Mouse (Mus musculus): ENCODE measurements around the gene Wnt3.

The Wnt3 gene

DNA sequence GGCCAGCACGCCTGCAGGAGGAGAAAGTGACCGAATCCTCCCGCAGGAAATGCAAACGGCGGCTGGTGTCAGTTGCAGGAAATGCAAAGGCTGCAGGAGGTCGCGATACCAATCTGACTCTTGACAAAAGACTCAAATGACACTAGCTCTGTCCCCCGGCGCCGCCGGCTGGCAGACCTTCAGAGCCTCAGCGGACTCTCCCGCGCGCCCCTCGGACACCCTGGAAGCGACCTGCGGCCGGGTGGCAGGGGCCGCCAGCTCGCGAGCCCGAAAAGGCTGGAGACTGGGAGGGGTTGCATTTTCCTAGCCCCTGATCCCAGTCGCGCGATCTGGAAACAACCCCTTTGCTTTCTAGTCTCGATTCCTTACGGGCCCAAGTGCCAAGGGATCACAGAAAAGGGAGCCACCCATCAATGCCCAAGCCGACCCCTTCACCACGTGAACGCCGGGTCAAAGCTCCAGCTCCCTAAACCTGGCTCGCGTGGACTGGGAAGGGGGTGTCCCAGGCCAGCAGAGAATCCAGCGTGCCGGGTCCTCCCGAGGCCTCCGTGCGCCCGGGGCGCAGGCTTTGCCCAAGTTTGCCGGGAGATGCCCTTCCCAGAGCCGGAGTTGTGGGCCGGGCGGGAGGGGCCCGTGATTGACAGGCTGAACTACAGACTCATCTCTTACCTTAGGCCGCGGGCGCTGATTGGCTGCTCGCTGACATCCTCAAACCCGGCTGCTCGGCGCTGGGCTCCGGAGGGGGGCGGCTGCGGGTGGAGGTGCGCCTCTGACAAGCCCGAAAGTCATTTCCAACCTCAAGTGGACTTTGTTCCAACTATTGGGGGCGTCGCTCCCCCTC lies at the start of gene Wnt3:
Gene Wnt3 (plus strand): TSS at position 764 of the 841 bp plus-strand sequence.
- in situ Hi-C loops (cut with MboI; ENCODE audit: unreplicated experiment in 2 of 2), result no loop called here

DNA sequence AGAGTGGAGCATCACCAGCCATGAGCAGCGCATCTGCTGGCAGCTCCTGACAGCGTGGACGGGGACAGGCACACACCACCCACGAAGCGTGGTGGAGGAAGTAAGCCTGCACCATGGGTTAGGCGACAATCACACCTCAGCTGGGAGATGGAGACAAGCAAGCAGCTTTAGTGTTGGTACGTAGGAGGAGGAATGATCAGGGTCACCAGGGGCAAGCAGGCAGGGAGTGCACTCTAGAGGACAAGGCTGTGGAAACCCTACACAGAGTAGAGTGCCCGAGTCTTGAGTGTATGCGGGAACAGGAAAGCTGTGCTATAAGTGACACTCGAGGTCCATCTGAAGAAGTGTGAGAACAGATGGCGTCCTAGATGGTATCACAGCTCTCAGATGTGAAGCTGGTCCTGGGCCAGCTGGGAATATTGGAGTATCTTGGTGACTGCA lies 49.6 kb upstream of the Wnt3 start:
- in situ Hi-C loops (cut with MboI; ENCODE audit: unreplicated experiment in 2 of 2), result no loop called here

DNA sequence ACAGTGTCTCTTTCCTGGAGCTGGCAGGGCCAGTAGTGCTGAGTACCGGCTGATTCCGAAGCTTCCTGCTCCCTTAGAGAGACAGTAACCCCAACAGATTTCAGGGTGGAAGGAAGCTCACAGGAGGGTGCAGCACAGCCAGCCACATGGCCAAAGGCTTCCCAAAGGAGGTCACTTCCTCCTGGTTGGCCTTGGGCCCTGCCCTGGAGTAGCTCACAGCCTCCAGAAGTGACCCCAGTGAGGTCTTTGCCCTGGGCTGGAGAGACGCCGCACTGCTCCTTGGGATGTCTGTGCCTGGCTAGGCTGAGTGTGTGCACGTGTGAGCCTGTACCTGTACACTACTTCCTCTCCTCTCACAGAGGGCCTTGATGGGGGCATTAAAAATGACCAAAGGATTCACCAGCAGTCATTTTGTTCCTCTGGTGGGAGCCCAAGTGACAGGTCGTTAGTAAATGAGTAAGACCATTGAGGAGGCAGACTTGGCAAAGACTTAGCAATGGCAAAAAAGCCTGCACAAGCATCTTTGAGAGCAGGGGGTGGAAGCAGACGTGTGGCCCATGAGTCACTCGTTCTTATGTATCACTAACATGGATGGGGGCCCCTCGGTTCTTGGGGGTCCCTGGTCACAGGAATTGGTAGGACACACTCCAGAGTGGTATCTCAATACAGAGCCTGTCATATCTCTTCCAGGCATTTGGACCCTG lies 44.5 kb upstream of the Wnt3 start:
- in situ Hi-C loops (cut with MboI; ENCODE audit: unreplicated experiment in 2 of 2), result no loop called here

DNA sequence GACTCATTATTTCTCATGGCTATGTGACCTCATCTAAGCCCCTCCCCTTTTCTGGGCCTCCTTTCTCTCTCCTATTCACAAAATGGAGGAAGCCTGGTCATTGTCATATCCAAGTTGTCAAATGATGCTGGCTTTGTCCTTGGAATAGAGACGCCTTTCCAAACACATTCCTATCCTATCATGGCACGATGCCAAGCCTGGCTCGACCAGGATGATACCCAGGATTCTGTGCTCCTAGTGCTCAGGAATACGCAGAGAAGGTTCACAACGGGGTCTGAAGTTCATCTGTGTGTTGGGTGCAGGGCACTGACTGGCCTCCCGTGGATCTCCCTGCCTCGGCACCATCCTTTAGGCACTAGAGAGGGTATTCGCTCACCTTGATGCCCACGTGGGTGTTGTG lies 42.4 kb upstream of the Wnt3 start:
- in situ Hi-C loops (cut with MboI; ENCODE audit: unreplicated experiment in 2 of 2), result no loop called here

DNA sequence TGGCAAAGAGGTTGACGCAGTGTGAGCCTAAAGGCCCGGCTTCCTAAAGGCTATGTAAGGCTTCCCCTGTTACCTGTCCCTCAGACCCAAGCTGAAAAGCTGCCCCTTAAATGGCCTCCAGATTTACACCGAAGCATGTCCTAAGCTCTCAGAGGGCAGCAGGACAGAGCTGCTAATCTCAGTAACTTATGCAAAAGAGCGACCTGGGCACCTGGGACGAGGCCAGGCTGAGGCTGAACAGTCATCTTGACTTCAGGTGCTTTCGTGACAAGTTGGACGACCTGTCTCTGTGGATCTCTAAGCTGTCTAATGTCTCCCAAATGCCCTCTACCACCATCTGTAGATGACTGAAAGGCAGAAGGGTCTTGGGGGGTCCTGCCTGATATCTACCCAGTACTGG lies 41.6 kb upstream of the Wnt3 start:
- in situ Hi-C loops (cut with MboI; ENCODE audit: unreplicated experiment in 2 of 2), result no loop called here

DNA sequence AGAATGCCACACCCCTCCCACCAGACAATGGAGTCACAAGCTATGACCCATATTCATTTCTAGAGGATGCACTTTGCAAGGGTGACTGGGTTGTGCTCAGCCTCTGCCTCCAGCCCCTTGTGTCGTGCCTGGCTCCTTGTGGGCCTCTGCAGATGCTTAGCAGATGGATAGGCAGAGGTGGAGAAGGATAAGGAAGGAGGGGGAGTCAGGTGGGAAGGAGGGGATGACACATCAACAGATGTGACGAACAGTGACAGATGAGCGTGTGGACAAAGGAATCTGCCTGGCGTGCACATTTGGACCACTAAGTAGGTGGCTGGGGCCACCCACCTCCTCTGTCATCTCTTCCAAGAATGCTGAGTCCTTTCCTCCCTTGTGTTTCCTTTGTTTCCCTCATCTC lies 40.9 kb upstream of the Wnt3 start:
- in situ Hi-C loops (cut with MboI; ENCODE audit: unreplicated experiment in 2 of 2), result no loop called here

DNA sequence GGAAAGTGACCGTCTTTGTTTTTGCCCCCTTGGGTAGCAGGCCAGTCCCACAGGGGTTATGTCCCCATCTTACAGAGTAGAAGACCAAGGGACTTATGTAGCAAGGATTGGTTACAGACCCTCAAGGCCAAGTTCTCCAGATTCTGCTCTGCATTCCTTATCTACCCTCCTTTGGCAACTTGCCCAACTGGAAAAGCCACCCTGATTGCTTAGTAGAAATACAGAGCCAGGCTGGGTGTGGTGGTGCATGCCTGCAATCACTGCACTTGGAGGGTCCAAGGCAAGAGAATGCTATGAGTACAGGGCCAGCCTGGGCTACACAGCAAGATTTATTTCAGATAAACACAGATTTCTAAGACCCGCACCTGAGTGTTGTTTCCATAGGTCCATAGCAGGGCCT lies 40.0 kb upstream of the Wnt3 start:
- in situ Hi-C loops (cut with MboI; ENCODE audit: unreplicated experiment in 2 of 2), result no loop called here

DNA sequence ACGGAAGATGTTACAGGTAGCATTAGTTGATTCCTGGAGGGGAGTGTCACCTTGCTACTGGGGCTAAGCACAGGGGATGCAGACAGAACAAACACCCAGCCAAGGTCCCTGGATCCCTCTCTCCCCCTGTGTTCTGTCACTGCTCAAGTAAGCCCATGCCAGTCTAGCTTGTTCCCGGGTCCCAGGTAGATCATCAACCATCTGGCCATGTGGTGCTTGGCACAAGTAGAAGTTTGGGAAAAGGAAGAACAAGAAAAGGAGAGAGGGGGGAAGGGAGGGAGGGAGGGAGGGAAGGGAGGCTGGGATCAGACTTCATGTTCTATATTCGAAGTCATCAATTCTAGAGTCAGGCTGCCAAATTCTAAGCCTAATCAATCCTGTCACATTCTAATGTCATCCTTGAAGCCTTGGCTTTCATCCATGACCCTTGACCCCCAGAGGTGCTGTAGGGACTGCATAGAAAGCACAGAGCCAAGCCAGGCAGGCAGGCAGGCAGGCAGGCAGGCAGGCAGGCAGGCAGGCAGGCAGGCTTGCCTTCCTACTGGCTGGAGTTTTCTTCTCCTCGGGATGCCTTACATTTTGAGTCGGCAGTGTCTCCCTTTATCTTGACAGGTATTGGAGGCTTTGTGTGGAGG lies 39.4 kb upstream of the Wnt3 start:
- in situ Hi-C loops (cut with MboI; ENCODE audit: unreplicated experiment in 2 of 2), result no loop called here

DNA sequence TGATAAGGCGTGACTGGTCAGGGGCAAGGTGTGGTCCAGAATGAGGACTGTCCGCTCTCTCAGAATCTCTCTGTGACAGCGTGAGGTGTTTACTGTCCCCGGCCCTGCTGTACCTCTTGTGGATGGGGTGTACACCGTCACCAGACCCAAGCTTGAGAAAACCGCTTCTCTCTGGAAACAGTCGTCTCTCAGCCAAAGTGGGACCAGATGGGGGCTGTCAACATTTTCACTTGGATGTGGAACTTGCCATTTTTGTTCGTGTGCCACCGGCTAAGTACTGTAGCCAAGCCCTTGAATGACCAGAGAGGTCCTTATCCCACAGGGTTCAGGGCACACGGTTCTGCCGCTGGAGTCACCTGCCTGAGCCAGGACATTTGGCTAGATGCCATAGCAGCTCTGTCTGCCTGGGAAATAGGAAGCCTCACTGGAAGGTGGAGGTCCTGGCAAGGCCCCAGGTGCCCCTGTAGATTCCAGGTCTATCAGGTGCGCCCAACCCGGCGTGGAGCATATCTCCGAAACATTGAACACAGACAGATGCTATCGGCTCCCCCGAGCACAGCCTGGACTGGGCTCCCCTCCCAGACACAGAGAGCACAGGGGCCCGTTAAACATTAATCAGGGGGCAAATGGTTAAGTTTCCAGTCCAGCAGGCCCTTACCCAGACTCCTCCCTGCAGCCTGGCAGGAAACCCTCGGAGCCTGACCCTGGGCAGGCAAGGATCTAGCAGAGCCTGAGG lies 38.7 kb upstream of the Wnt3 start:
- in situ Hi-C loops (cut with MboI; ENCODE audit: unreplicated experiment in 2 of 2), result no loop called here

DNA sequence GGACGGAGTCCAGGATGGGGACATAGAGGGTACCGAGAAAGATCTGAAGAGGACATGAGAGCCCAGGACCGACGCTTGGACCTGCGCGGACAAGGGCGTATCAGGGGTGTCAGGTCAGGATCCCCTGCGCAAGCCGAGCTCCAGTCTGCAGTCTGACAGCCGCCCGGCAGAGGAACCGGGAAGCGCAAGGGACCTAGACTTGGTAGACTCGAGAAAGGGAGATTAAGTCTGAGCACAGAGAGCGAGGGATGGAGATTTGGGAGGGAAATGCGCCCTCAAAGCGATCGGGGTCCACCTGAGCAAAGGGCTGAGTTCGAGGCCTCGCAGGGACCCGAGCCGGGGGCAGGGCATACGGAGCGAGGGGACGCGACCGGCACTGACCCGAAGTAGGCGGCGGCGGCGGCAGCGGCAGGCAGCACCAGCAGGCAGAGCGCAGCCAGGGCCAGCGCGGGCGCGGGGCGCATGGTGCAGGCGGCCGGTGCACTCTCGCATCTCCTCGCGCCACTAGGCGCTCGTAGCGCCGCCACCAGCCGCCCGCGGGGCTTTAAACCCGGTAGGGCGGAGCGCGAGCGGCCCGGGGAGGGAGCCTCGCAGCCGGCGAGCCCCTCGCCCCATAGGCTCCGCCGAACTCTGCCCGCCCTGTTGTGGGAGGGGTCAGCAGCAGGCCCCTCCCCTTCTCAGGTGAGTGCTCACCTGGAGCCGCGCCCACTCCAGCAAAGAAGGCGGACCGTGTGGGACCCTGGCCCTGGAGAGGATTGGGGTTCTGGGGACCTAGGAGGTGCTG lies 24.5 kb upstream of the Wnt3 start, which contains the start of gene Wnt9b:
Gene Wnt9b (minus strand): TSS at position 516 of the 784 bp plus-strand sequence.
- in situ Hi-C loops (cut with MboI; ENCODE audit: unreplicated experiment in 2 of 2), result no loop called here

DNA sequence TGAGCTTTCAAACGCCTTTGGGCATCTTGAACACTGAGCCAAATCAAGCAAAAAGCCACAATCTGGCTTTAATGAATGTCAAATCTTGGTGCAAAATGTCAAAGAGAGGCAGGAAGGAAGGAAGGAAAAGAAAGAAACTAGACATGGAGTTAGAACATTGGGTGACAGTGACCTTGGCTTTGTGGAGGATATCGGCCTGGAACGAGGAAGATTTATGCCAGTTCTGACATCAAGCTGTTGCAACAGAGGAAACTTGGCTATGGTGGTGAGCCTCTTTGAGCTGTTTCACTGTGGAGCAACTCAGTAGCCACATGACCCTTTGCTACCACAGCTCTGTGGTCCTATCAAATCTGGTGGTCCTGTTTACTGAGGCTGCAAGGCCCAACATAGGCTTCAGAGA lies 23.3 kb upstream of the Wnt3 start:
- in situ Hi-C loops (cut with MboI; ENCODE audit: unreplicated experiment in 2 of 2), result no loop called here

DNA sequence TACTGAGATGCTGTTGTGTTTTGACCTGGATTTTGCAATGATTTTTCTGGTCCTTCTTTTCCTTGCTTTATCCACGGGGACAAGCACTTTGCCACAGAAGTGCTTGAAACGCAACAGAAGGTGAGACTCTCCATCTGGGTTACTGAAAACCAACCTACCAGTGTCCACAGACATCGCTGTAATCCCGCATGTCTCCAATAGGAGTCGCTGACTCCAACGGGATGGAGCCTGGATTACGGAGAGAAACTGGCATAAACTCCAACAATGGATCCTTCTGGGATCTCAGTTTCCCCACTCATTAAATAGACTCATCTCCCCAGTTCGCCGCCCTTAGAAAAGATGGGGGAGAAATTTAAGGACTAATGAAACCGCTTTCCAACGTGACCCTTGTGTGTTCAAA lies 15.9 kb upstream of the Wnt3 start:
- in situ Hi-C loops (cut with MboI; ENCODE audit: unreplicated experiment in 2 of 2), result no loop called here

DNA sequence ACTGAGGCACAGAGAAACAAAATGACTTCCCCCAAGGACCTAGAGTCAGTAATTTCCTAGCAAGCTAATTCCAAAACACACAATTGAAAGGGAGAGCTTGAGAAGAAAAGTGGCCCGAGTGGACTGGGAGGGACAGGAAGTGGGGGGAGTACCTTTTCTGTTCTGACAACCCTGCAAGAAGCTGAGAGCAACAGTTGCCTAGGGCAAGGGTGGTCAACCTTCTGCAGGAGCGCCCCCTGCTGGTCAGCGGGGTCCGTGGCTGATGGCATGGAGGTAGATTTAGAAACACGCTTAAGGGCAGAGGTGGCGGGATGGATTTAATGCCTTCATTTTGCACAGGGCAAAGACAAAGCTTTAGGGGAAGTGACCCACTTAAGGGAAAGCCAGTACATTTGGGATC lies 15.2 kb upstream of the Wnt3 start:
- in situ Hi-C loops (cut with MboI; ENCODE audit: unreplicated experiment in 2 of 2), result no loop called here

DNA sequence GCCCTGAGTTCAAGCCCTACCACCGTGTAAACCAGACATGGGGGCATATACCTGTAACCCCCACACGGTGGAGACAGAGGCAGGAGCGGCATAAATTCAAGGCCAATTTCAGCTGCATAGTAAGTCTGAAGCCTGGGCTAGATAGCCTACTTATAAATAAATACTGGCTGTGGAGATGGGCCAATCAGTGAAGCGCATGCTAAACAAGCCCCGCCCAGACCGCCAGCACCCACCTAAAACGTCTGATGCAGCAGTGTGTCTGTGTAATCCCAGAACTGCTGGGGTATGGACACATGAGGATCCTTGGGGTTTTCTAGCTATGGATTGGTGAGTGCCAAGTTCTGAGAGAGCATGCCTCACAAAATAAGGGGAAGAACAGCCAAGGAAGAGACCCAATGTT lies 13.8 kb upstream of the Wnt3 start:
- in situ Hi-C loops (cut with MboI; ENCODE audit: unreplicated experiment in 2 of 2), result loop anchor here (5.0 kb wide), 3 partner anchors 118 to 437 kb away; no protein-coding TSS in a partner anchor

DNA sequence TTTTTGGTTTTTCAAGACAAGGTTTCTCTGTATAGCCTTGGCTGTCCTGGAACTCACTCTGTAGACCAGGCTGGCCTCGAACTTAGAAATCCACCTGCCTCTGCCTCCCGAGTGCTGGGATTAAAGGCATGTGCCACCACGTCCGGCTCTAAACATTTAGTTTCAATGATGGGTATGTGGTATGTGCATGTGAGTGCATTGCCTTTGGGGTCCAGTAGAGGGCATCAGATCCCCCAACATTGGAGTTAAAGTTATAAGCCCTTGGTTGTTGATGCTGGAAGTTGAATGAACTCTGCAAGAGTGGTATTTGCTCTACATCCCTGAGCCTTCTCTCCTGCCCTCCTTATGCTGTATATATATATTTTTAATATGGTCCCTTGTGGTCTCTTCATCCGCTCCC lies 13.1 kb upstream of the Wnt3 start:
- in situ Hi-C loops (cut with MboI; ENCODE audit: unreplicated experiment in 2 of 2), result loop anchor here (5.0 kb wide), 3 partner anchors 119 to 436 kb away; no protein-coding TSS in a partner anchor

DNA sequence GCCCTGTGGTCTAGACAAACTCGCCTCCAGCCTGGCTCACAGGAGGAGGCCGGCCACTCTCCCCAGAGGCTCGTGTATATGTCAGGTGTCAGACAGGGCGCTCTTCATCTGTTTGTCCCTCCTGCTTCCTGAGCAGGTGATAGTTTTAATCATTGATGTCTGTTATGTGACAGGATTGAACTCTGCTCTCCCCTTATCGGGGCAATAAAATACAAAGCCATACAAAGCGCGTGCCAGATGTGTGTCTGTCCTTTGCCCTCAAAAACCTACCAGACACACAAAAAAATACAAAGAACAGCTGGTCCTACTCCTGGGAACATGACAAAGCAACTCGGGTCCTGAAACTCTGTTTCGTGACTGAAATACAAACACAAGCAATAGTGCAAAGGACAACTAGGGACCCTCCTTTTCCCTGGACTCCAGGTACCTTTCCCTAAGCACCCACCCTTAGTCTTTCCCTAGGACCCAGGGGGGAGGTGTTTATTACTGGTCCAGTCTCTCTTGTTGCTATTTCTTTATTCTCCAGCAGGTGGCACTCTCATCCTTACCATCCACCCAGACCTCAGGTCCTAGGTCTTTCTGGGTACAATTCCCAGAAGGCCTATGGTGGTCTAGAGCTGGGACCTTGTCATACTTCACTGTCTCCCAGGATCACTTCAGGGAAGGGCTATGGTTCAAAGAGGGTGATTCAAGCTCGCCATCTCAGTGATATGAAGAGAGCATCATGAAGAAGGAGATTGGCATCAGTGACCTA lies 10.4 kb upstream of the Wnt3 start:
- in situ Hi-C loops (cut with MboI; ENCODE audit: unreplicated experiment in 2 of 2), result loop anchor here (5.0 kb wide), 3 partner anchors 121 to 434 kb away; no protein-coding TSS in a partner anchor

DNA sequence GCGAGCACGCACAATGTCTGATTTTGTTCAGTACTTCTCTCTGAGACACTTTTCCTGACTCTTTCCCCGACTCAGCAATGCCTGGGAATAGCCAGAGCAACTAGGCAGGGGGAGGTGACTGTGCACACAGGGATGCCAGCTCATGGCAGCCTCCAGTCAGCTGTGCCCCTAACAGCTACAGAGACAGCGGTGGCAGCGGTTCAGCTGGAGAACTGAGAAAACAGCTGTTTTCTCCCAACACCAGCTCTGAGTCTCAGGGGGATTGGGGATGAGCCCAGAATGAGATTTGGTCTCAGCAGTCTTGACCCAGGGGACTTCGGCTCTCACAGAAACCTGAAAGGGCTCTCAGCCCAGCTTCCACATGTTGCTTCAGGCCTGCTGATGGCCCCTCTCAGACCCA lies 9.3 kb upstream of the Wnt3 start:
- in situ Hi-C loops (cut with MboI; ENCODE audit: unreplicated experiment in 2 of 2), result loop anchor here (5.0 kb wide), 3 partner anchors 122 to 433 kb away; no protein-coding TSS in a partner anchor

DNA sequence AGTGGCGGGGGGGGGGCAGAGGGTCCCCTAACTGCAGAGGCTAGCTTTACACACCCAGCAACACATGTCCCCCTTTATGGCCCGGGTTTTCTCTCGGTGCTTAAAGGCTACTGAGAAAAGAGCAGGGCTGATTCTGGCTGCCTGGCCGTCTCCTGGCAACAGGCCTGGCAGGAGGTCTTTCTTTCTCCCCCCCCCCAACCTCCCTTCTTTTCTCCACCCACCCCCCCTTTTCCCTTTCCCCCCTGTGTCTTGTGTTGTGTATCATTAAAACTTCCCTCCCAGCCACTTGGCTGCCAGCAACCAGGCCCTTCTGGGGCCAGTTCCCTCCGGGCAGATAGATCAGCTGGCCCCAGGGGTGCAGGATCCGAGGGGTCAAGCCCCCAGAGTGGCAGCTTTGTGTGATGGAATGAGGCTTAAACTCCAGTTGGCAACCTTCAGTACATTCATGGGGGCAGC lies 8.4 kb upstream of the Wnt3 start:
- in situ Hi-C loops (cut with MboI; ENCODE audit: unreplicated experiment in 2 of 2), result no loop called here
